Mouse (Mus musculus) spleen, adult 2 months (tissue): ENCODE measurements around the gene Cox6b2.

ENCODE experiments used
- CTCF ChIP-seq: fragments of 200-500 bp; IDR thresholded peaks from 2 replicates; pipeline ENCODE4 v1.5.1; 2011; ENCODE audit warnings: mild to moderate bottlenecking, inconsistent platforms; ENCODE audit not compliant: insufficient read depth, insufficient read length, insufficient replicate concordance; ENCODE audit errors: extremely low read depth
- POLR2A ChIP-seq: fragments of 200-500 bp; IDR thresholded peaks from 2 replicates; pipeline ENCODE4 v1.6.1; 2011; ENCODE audit warnings: low read depth, low read length, inconsistent platforms

DNA sequence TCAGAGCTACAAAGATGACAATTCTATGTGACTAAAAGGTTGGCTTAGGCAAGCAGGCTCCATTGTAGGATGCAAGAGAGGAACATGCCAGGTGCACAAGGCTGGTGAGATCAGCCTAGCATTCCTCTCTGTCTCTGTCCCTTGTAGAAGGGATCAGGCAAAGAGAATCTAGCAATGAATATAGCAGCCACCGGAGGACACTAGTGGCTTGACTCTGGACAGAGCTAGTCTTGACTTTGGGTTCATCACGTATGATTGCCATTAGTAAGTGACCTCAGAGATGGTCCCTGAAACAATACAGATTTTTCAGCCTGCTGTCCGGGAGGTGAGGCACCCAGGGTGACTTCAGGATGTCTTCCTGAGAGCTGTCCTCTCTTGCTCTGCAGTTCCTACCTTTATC is 40.3 kb downstream of the Cox6b2 start:
- TF ChIP-seq POLR2A, result no peak
- TF ChIP-seq CTCF, result no peak
